Mouse (Mus musculus) cerebellum, adult 9-11 months (tissue): ENCODE data around the gene Gm21834.

Experiments used
- DNase-seq: peaks from one replicate; pipeline ENCODE4 v3.0.0; 2022

The Gm21834 gene

DNA sequence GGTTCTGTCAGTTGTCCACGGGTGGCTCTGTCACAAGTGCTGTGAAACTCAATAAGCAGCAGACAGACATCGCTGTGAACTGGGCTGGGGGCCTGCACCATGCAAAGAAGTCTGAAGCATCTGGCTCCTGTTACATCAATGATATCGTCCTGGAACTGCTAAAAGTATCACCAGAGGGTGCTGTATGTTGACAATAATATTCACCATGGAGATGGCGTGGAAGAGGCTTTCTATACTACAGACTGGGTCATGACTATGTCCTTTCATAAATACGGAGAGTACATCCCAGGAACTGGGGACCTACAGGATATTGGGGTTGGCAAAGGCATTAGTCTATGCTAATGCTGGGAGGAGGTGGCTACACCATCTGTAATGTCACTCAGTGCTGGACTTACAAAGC lies at the start of gene Gm21834:
TSS of gene Gm21834 (minus strand) at position 101 of the 400 bp plus-strand sequence.
- no peak for DNase-seq

GRCm38 (mm10) chr17:57788161-57788799 lies 46.3 kb upstream of the Gm21834 start:
- no peak for DNase-seq

DNA sequence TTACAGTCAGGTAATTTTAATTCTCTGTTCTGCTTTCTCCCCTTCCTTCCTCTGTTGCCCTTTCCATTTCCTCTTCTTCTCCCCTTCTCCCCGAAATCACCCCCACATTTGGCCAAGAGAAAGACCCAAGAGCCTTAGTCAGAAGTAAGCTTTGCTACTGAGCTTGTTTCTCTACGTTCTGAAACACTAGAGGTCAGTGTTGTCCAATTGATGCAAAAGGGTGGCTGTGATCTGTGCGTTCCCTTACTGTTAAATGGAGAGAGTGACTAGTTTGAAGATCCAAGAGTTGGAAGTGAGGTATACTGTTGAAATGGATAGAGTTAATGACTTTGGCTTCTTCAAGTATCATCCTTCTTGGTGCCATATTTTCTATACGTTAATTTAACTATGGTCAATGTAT lies 28.9 kb upstream of the Gm21834 start:
- DNase-seq, result no peak

GRCm38 (mm10) chr17:57768622-57769610 lies 26.9 kb upstream of the Gm21834 start, which contains the start of gene Cntnap5c:
Cntnap5c (plus strand) TSS chr17:57769570.
- no peak for DNase-seq

DNA sequence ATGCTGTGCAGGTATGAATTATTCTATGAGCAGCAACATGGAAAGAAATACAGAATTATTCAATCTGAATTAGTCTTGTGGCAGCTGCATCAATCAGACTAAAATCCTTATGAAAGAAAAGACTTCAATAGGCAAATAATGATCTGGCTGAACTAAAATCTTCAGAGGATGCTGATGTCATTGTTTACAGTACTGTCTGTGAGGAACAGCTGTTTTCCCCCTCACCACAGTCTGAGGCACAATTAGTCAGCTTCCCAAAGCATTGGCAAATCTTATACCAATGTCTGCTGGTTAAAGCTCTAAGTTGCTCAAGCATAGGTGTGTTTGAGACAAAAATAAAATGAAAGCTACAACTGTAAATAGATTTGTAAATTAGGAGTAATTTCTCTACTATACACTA lies 25.3 kb upstream of the Gm21834 start:
- no peak for DNase-seq

DNA sequence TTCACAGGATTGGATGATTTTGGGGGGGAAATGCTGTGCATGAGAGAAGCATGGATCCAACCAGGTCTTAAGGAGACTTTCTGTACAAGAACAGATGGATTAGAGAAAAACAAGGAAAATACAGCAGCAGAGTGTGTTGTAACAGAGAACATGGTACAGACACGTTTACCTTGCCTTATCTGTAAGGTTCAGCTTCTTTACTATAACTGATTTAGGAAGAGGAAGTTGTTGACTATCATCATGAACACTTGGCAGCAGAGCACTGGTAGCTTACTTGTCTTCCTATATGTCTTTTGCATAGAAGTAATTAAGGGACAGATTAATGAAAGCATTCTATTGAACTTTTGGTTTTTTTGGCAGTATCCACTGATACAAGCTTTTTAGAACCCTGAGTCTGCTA lies 16.0 kb upstream of the Gm21834 start:
- no peak for DNase-seq

DNA sequence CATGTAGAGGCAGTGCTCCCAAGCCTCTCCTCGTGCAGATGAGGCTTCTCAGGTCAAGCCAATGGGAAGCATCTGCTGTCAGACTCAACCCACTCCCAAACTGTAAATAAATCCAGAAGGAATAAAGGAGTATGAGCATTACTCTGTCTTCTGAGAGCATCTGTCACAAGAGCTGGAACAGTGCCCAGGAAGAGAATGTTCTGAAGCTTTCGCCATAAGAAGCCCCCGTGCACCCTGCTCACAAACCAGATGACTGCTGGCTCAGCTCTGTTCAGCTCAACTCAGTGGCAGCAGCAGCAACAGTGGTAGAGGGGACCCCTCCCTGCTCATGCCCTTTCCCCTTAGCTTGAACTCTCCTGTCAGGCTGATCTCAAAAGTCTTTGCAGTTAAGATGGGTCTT lies 47.2 kb downstream of the Gm21834 start:
- DNase-seq, result no peak
